Mouse (Mus musculus) ZHBTc4 (cell line): ENCODE results near the gene Skint7.

Source experiments
- DNase-seq: peaks from one replicate; pipeline ENCODE4 v3.0.0-alpha.2; 2011; ENCODE audit warnings: low read depth, low spot score

The Skint7 gene

GRCm38 (mm10) chr4:111972623-111973022 is at the start of gene Skint7:
Gene Skint7, plus strand, starts transcription at chr4:111972923.
- no peak for DNase-seq

GRCm38 (mm10) chr4:111961309-111961708 is 11.4 kb upstream of the Skint7 start:
- peak; percentile 48 for DNase-seq

- DNase-seq, result peak; percentile 84
Observed at GRCm38 (mm10) chr4:111963241-111963640, 9.5 kb upstream of the Skint7 start.

- DNase-seq, result no peak
Observed at GRCm38 (mm10) chr4:111963669-111964068, 9.1 kb upstream of the Skint7 start.

GRCm38 (mm10) chr4:112005969-112006368 is 33.2 kb downstream of the Skint7 start, which contains the start of gene Skint1:
Gene Skint1, plus strand, starts transcription at chr4:112006269.
- no peak for DNase-seq
